Mouse (Mus musculus): ENCODE data around the gene Wdr49.

DNA sequence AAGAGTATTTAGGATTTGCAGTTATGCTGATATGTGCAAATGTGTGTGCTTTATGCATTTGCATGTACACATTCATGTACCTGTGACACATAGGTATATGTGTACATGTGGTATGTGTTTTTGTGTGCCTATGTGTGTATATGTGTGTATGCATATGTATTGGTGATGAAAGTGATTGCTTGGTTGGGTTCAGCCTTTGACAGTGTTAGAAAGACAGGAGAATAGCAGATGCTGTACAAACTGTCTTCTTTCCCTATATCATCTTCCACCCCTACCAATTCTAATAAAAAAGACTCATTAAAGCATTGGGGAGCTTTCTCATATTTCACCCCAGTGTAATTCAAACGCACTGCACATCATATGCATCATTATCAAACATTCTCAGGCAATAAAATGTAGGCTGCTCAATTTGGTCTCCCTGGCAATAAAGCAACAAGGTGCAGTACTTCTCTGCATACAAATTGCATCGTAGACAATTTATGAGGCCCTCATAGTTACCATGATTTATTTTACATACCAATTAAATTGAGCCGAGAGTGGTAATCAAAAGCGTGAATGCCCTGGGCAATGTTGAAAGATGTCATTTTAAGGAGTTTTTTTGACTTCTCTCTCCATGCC, 51.3 kb downstream of the Wdr49 start:
- no peak for TF ChIP-seq POLR2A (IDR thresholded peaks at IDR 0.05; ENCODE audit: borderline replicate concordance, control insufficient read depth, low read depth, low read length)
- no peak for TF ChIP-seq CTCF (IDR thresholded peaks at IDR 0.05; ENCODE audit: control insufficient read depth, insufficient read depth, low read length)
